In genomic region chr6:120986172-120986571, GRCm38 (mm10) we compare ENCODE assay signal across 19 mouse cellular contexts.
DNase-seq lines count a peak whose midpoint lies in the region; ATAC-seq and TF ChIP-seq lines count a peak whose summit lies in the region.
"Had no signal": no experiment of that assay in that cellular context is flagged by ENCODE, and none has a peak within 500 bp of the region (broad histone marks: within the 10 kb centered on the region; RNA-seq: fewer than 3 reads in every experiment).

No protein-coding gene starts in this region.

- no peak for TF ChIP-seq CTCF in brain, embryonic 14.5 days (IDR thresholded peaks at IDR 0.05; ENCODE audit: borderline replicate concordance, extremely low read depth, insufficient read depth, insufficient read length)

- H3K4me2 ChIP-seq in heart, embryonic 16.5 days (ENCODE audit: low read depth, low read length) = no peak overlapping the region
- H3K4me2 ChIP-seq in heart, embryonic 11.5 days = no peak overlapping the region
- H3K4me2 ChIP-seq: embryonic facial prominence, embryonic 12.5 days; forebrain, embryonic 15.5 days; hindbrain, embryonic 13.5 days had no signal

- no peak for ATAC-seq in heart, embryonic 16.5 days (replicated peaks; ENCODE audit: extremely low read depth, insufficient read depth, low FRiP score)
- no peak for ATAC-seq in heart, embryonic 11.5 days (replicated peaks; ENCODE audit: insufficient number of reproducible peaks, low FRiP score, low TSS enrichment)
- ATAC-seq: forebrain, embryonic 15.5 days; hindbrain, postnatal 0 days had no signal

- no peak for TF ChIP-seq POLR2A in brain, embryonic 14.5 days (IDR thresholded peaks at IDR 0.05; ENCODE audit: borderline replicate concordance, extremely low read depth, insufficient read depth, insufficient read length, poor library complexity, severe bottlenecking)

- H3K9ac ChIP-seq in heart, embryonic 16.5 days (ENCODE audit: low read length) = no peak overlapping the region
- no peak overlapping the region for H3K9ac ChIP-seq in heart, embryonic 11.5 days (ENCODE audit: low read depth, low read length)
- H3K9ac ChIP-seq: embryonic facial prominence, embryonic 12.5 days; forebrain, embryonic 15.5 days; hindbrain, embryonic 13.5 days had no signal

- H3K36me3 ChIP-seq in heart, embryonic 10.5 days = peaks cover 33% of the 10 kb centered on the region
- H3K36me3 ChIP-seq in heart, embryonic 16.5 days (ENCODE audit: control insufficient read depth, insufficient read depth) = peaks cover 19% of the 10 kb centered on the region
- H3K36me3 ChIP-seq in heart, embryonic 11.5 days (ENCODE audit: control insufficient read depth, insufficient read depth, low read length) = peaks cover 2% of the 10 kb centered on the region; the same call in 1 of the 2 replicates
- H3K36me3 ChIP-seq: embryonic facial prominence, embryonic 12.5 days had no signal

- H3K27me3 ChIP-seq in heart, embryonic 10.5 days (ENCODE audit: insufficient read depth, poor library complexity, severe bottlenecking) = no peaks in the 10 kb centered on the region
- H3K27me3 ChIP-seq in heart, embryonic 16.5 days (ENCODE audit: control insufficient read depth, insufficient read depth, low read length) = no peaks in the 10 kb centered on the region
- H3K27me3 ChIP-seq in heart, embryonic 11.5 days (ENCODE audit: control insufficient read depth, insufficient read depth, low read length) = no peaks in the 10 kb centered on the region
- H3K27me3 ChIP-seq: embryonic facial prominence, embryonic 12.5 days; forebrain, embryonic 15.5 days; hindbrain, embryonic 13.5 days had no signal

- no peaks in the 10 kb centered on the region for H3K9me3 ChIP-seq in heart, embryonic 10.5 days
- no peaks in the 10 kb centered on the region for H3K9me3 ChIP-seq in heart, embryonic 16.5 days (replicated peaks; ENCODE audit: control insufficient read depth, low read length)
- no peaks in the 10 kb centered on the region for H3K9me3 ChIP-seq in heart, embryonic 11.5 days (replicated peaks; ENCODE audit: control insufficient read depth, low read length)
- H3K9me3 ChIP-seq: embryonic facial prominence, embryonic 12.5 days; forebrain, embryonic 15.5 days; hindbrain, embryonic 13.5 days had no signal

- H3K4me1 ChIP-seq in heart, embryonic 10.5 days = peaks cover 42% of the 10 kb centered on the region
- peaks cover 32% of the 10 kb centered on the region for H3K4me1 ChIP-seq in heart, embryonic 16.5 days (ENCODE audit: control insufficient read depth, insufficient read depth, low read length)
- H3K4me1 ChIP-seq in heart, embryonic 11.5 days (ENCODE audit: control insufficient read depth, insufficient read depth, low read length) = peaks cover 22% of the 10 kb centered on the region
- H3K4me1 ChIP-seq: embryonic facial prominence, embryonic 12.5 days had no signal

- peak overlapping the region; percentile 81 for H3K27ac ChIP-seq in heart, embryonic 10.5 days
- H3K27ac ChIP-seq in heart, embryonic 16.5 days (ENCODE audit: low read length) = peak overlapping the region; percentile 96
- H3K27ac ChIP-seq in heart, embryonic 11.5 days (ENCODE audit: low read depth, low read length) = no peak overlapping the region
- H3K27ac ChIP-seq: embryonic facial prominence, embryonic 12.5 days; forebrain, embryonic 15.5 days had no signal

- WGBS in heart, embryonic 10.5 days = 92% methylated on average over 3 of the region's 3 CpGs
- WGBS in heart, embryonic 16.5 days = 79% methylated on average over 3 of the region's 3 CpGs
- 90% methylated on average over 3 of the region's 3 CpGs for WGBS in heart, embryonic 11.5 days (ENCODE audit: insufficient replicate concordance)

- no peak overlapping the region for H3K4me3 ChIP-seq in heart, embryonic 10.5 days
- no peak overlapping the region for H3K4me3 ChIP-seq in heart, embryonic 16.5 days (ENCODE audit: low read length)
- no peak overlapping the region for H3K4me3 ChIP-seq in heart, embryonic 11.5 days (ENCODE audit: low read depth, low read length)
- H3K4me3 ChIP-seq: embryonic facial prominence, embryonic 12.5 days; forebrain, embryonic 15.5 days; hindbrain, embryonic 13.5 days had no signal

- no peak for DNase-seq in heart, embryonic 10.5 days (ENCODE audit: low spot score)
- no peak for DNase-seq in heart, postnatal 14 days
- peak; percentile 8 for DNase-seq in brain, embryonic 14.5 days (ENCODE audit: low read depth)
- peak; percentile 62 for DNase-seq in telencephalon, adult 2 months (ENCODE audit: low read depth, low spot score)
- DNase-seq in urinary bladder, postnatal 10 days (ENCODE audit: low spot score) = no peak
- DNase-seq: adrenal gland, adult 2 months; adrenal gland, postnatal 25 days; cerebellum, adult 11 months; cerebellum, adult 8-10 months; cerebellum, postnatal 14 days; gastrocnemius, postnatal 36 days; kidney, adult 11 months; kidney, adult 9 months had no signal

- intact Hi-C loops in heart, postnatal 14 days (cut with DNase I) = no loop called here

Comparison
In these comparisons a context has a peak if more than half of its experiments do, and no peak if none do; other contexts are left out.
1. DNase-seq: peak in brain, embryonic 14.5 days (single experiment) and telencephalon, adult 2 months (single experiment); none in heart, embryonic 10.5 days (single experiment), heart, postnatal 14 days (0 of 2) and urinary bladder, postnatal 10 days (single experiment).